Mouse (Mus musculus): ENCODE data around the gene Tmem108. TPM values are rescaled to one million over a fixed set of nuclear protein-coding genes. Genes with fewer than 3 reads are reported as not detected.

Gene Tmem108
- polyA plus RNA-seq, 1 experiment from 2014 or later: 14.2 TPM

DNA sequence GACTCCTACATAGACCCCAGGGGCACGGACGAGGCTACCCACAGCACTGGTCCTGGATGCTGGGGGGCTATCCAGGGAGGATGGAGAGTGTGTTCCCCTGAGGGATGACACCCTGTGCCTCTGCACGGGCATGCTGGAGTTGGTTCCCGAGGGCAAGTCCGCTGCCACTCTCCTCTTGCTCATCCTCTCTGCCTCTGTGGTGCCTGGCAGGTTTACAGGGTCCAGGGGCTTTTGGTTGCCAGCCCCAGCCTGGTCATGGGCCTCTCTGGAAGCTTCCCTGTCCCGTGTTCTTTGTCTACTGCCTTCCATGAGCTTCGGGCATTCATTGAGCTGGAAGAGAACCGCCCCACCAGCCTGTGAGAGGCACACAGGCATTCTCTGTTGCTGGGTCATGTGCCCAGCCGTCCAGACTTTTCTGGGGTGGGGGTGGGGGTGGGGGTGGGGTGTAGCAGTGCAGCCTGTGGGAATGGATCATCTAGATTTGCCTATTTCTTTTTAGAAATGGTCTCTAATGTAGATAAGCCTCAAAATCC is 281.5 kb downstream of the Tmem108 start, which contains the start of gene Bfsp2:
Gene Bfsp2 (minus strand): TSS at position 377 of the 533 bp plus-strand sequence.
- no peak for ATAC-seq (replicated peaks; ENCODE audit: insufficient number of reproducible peaks, low FRiP score, low TSS enrichment, low read depth)
- H3K4me1 ChIP-seq (ENCODE audit: control insufficient read depth, insufficient read depth, low read length): peaks cover 4% of the 10 kb centered on the region; the same call in 1 of the 2 replicates
- no peaks in the 10 kb centered on the region for H3K36me3 ChIP-seq (replicated peaks; ENCODE audit: control insufficient read depth, insufficient read depth, low read depth, low read length)
- WGBS: 87% methylated on average over 9 of the region's 9 CpGs
- no peaks in the 10 kb centered on the region for H3K27me3 ChIP-seq (ENCODE audit: control insufficient read depth, insufficient read depth, low read length)
- no peak for DNase-seq (ENCODE audit: low spot score)
- no peak within 1 kb of the TSS for H3K4me2 ChIP-seq (ENCODE audit: low read depth, low read length)
- no peak within 1 kb of the TSS for H3K9ac ChIP-seq (replicated peaks; ENCODE audit: low read length)
- H3K27ac ChIP-seq (replicated peaks; ENCODE audit: low read depth, low read length): no peak within 1 kb of the TSS
- H3K9me3 ChIP-seq (replicated peaks; ENCODE audit: control insufficient read depth, low read length): no peaks in the 10 kb centered on the region
- no peak within 1 kb of the TSS for H3K4me3 ChIP-seq (ENCODE audit: low read depth, low read length)

DNA sequence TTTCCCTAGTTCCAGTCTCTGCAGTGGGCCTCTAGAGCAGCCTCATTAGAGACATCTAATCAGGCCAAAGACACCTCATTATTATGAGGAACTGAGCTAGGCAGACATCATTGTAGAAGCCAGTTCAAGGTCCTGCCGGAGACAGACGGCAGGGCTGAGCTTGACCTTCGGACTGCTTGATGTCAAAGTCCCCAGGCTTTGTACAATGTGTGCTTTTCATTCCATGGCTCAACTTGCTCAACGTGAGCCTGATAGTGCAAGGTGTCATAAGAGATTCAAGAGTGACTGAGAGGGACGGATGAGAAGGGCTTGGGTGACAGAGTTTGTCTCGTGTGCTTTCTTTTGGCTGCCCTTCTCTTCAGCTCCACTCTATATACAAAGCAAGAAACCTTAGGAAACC is 286.2 kb downstream of the Tmem108 start:
- H3K4me1 ChIP-seq (ENCODE audit: control insufficient read depth, insufficient read depth, low read length): no peaks in the 10 kb centered on the region
- 79% methylated on average over 6 of the region's 6 CpGs for WGBS

DNA sequence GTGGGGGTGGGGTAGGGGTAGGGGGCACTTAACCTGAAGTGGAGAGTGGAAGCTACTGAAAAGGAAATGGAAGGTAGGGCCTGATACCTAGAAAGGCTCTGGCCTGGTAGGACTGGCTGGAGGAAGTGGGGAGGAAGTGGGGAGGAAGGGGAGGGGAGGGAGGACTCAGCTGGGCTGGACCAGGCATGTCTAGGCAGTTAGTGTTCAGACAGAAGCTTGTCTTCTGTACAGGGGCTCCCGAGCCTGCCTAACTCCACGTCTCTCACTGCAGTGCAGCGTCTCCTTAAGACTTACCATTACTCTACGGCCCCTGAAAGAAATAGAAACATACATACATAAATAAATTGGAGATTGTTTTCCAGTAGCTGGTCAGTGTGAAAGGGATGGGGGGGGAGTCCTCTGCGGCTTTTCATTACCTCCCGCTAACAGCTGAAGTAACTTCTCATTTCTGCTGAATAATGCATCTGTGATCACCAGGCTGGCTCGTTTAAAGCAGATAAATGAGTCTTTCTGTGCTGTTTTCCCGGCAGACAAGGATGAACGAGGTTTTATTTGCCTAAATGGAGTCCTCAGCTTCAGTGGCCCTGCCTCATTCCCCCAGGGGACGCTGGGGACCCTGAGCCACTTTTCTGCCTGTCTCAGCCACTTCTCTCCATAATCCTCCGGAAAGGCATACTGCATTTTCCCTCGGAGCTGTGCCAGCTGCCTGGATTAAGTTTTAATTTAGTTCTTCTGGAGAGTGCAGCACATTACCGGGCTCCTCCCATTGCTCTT is 287.5 kb downstream of the Tmem108 start:
- Histone ChIP-seq H3K9ac (replicated peaks; ENCODE audit: low read length) (no peak overlapping the region), H3K4me3 (ENCODE audit: low read depth, low read length) (no peak overlapping the region), H3K27ac (replicated peaks; ENCODE audit: low read depth, low read length) (no peak overlapping the region), H3K27me3 (ENCODE audit: control insufficient read depth, insufficient read depth, low read length) (no peaks in the 10 kb centered on the region), H3K4me1 (ENCODE audit: control insufficient read depth, insufficient read depth, low read length) (no peaks in the 10 kb centered on the region), H3K9me3 (replicated peaks; ENCODE audit: control insufficient read depth, low read length) (no peaks in the 10 kb centered on the region), H3K36me3 (replicated peaks; ENCODE audit: control insufficient read depth, insufficient read depth, low read depth, low read length) (no peaks in the 10 kb centered on the region), H3K4me2 (ENCODE audit: low read depth, low read length) (no peak overlapping the region; the same call in 1 of the 2 replicates)
- ATAC-seq (replicated peaks; ENCODE audit: insufficient number of reproducible peaks, low FRiP score, low TSS enrichment, low read depth): peak; percentile 63; the same call in 1 of the 2 replicates
- WGBS: 22% methylated on average over 13 of the region's 13 CpGs
- DNase-seq (ENCODE audit: low spot score): peak; percentile 49

More for the DNA sequence above, 286.2 kb downstream of the Tmem108 start:
- H3K27me3 ChIP-seq (ENCODE audit: control insufficient read depth, insufficient read depth, low read length): no peaks in the 10 kb centered on the region
- no peaks in the 10 kb centered on the region for H3K9me3 ChIP-seq (replicated peaks; ENCODE audit: control insufficient read depth, low read length)
- no peak overlapping the region for H3K9ac ChIP-seq (replicated peaks; ENCODE audit: low read length)
- no peak overlapping the region for H3K4me3 ChIP-seq (ENCODE audit: low read depth, low read length)
- no peak overlapping the region for H3K4me2 ChIP-seq (ENCODE audit: low read depth, low read length)
- DNase-seq (ENCODE audit: low spot score) (no peak), ATAC-seq (replicated peaks; ENCODE audit: insufficient number of reproducible peaks, low FRiP score, low TSS enrichment, low read depth) (no peak)
- no peaks in the 10 kb centered on the region for H3K36me3 ChIP-seq (replicated peaks; ENCODE audit: control insufficient read depth, insufficient read depth, low read depth, low read length)
- no peak overlapping the region for H3K27ac ChIP-seq (replicated peaks; ENCODE audit: low read depth, low read length)

DNA sequence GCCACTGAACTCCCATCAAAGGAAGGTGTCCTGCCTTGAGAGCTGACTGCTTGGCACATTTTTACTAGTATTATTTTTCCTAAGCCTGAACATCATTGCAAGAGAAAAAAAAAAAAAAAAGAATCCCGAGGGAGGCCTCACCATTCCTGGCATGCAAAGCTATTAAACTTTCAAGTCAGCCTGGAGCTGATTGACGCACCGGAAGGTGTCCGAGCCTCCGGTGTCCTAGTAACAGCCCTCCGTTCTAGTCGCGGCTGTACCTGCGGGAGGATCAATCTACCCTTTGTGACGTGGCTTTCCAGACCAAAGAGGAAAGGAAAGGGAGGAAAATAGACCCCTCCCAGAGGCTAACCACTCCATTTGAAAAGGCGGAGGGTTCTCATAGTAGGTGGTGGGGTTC is 289.9 kb downstream of the Tmem108 start:
- Histone ChIP-seq H3K4me3 (ENCODE audit: low read depth, low read length) (no peak overlapping the region), H3K36me3 (replicated peaks; ENCODE audit: control insufficient read depth, insufficient read depth, low read depth, low read length) (no peaks in the 10 kb centered on the region), H3K4me2 (ENCODE audit: low read depth, low read length) (no peak overlapping the region), H3K9me3 (replicated peaks; ENCODE audit: control insufficient read depth, low read length) (no peaks in the 10 kb centered on the region), H3K9ac (replicated peaks; ENCODE audit: low read length) (no peak overlapping the region), H3K27me3 (ENCODE audit: control insufficient read depth, insufficient read depth, low read length) (no peaks in the 10 kb centered on the region), H3K27ac (replicated peaks; ENCODE audit: low read depth, low read length) (no peak overlapping the region), H3K4me1 (ENCODE audit: control insufficient read depth, insufficient read depth, low read length) (no peaks in the 10 kb centered on the region)
- no peak for DNase-seq (ENCODE audit: low spot score)
- ATAC-seq (replicated peaks; ENCODE audit: insufficient number of reproducible peaks, low FRiP score, low TSS enrichment, low read depth): no peak
- 15% methylated on average over 11 of the region's 11 CpGs for WGBS

DNA sequence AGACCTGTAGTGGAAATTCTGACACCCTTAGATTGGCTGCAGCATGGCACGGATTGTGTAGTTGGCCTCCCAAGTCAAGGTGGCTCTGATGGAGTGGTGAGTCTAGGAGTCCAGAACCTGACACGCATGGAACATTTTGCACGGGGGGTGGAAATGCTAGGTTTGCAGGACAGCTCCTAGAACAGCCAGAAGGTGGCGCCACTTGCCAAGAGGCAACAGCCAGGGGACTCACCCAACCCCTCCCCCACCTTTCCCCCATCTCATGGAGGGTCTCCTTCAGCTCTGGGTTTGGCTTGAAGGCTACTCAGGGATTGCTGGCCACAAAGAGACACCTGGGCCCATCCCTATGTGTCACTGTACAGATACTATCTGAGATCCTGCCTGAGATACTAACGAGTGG is 292.1 kb downstream of the Tmem108 start:
- H3K27me3 ChIP-seq (ENCODE audit: control insufficient read depth, insufficient read depth, low read length): no peaks in the 10 kb centered on the region
- no peaks in the 10 kb centered on the region for H3K4me1 ChIP-seq (ENCODE audit: control insufficient read depth, insufficient read depth, low read length)
- H3K36me3 ChIP-seq (replicated peaks; ENCODE audit: control insufficient read depth, insufficient read depth, low read depth, low read length): no peaks in the 10 kb centered on the region
- H3K4me3 ChIP-seq (ENCODE audit: low read depth, low read length): no peak overlapping the region
- no peak overlapping the region for H3K9ac ChIP-seq (replicated peaks; ENCODE audit: low read length)
- ATAC-seq (replicated peaks; ENCODE audit: insufficient number of reproducible peaks, low FRiP score, low TSS enrichment, low read depth): no peak
- WGBS: 69% methylated on average over 5 of the region's 5 CpGs
- no peak overlapping the region for H3K27ac ChIP-seq (replicated peaks; ENCODE audit: low read depth, low read length)
- H3K4me2 ChIP-seq (ENCODE audit: low read depth, low read length): no peak overlapping the region
- no peak for DNase-seq (ENCODE audit: low spot score)
- H3K9me3 ChIP-seq (replicated peaks; ENCODE audit: control insufficient read depth, low read length): no peaks in the 10 kb centered on the region

DNA sequence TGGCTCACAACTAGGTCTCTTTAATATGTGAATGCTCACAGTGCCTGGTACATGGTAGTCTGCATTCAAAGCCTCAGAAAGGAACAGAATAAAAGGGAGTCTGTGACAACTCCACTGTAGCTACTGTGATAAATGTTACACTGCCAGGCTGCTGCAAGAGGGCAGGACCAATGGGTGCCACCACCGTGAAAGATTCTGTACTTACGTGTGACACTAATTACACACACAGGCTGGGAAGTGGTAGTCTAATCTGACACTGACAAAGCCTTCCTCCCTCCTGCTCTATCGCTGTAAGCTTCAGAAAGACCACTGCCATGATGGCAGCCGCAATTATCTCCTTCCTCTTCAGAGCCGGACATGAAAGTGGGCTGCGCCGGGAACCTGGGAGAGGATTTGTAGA is 292.7 kb downstream of the Tmem108 start:
- H3K27ac ChIP-seq (replicated peaks; ENCODE audit: low read depth, low read length): no peak overlapping the region
- H3K9ac ChIP-seq (replicated peaks; ENCODE audit: low read length): no peak overlapping the region
- H3K36me3 ChIP-seq (replicated peaks; ENCODE audit: control insufficient read depth, insufficient read depth, low read depth, low read length): no peaks in the 10 kb centered on the region
- no peaks in the 10 kb centered on the region for H3K4me1 ChIP-seq (ENCODE audit: control insufficient read depth, insufficient read depth, low read length)
- no peak overlapping the region for H3K4me3 ChIP-seq (ENCODE audit: low read depth, low read length)
- no peak for DNase-seq (ENCODE audit: low spot score)
- no peaks in the 10 kb centered on the region for H3K27me3 ChIP-seq (ENCODE audit: control insufficient read depth, insufficient read depth, low read length)
- 83% methylated on average over 7 of the region's 7 CpGs for WGBS
- no peak overlapping the region for H3K4me2 ChIP-seq (ENCODE audit: low read depth, low read length)
- ATAC-seq (replicated peaks; ENCODE audit: insufficient number of reproducible peaks, low FRiP score, low TSS enrichment, low read depth): no peak
- H3K9me3 ChIP-seq (replicated peaks; ENCODE audit: control insufficient read depth, low read length): no peaks in the 10 kb centered on the region

DNA sequence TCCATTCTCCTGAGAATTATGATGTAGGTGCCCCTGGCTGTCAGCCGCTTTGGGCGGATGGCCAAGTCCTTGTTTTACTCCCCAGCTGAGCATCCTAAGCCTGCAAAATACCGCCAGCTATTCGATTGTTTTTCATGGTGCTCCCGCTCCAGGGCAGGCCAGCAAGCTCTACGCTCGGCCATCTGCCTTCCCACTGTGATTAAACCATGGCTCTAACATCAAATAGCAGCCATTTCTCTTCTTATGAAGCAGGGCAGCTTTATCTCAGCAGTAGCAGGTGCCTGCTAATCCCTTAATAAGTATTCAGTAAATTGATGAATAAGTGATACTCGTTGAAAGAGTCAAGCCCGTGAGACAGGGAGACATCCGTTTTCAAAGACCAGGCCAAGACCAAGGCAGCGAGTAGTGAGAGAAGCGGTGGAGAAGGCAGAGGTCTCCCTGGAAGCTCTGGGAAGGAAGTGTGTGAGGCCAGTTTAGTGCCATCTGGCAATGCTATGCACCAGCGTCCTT is 295.9 kb downstream of the Tmem108 start:
- DNase-seq (ENCODE audit: low spot score): no peak
- Histone ChIP-seq H3K27me3 (ENCODE audit: control insufficient read depth, insufficient read depth, low read length) (no peaks in the 10 kb centered on the region), H3K9me3 (replicated peaks; ENCODE audit: control insufficient read depth, low read length) (no peaks in the 10 kb centered on the region), H3K4me1 (ENCODE audit: control insufficient read depth, insufficient read depth, low read length) (no peaks in the 10 kb centered on the region), H3K27ac (replicated peaks; ENCODE audit: low read depth, low read length) (no peak overlapping the region), H3K36me3 (replicated peaks; ENCODE audit: control insufficient read depth, insufficient read depth, low read depth, low read length) (no peaks in the 10 kb centered on the region), H3K9ac (replicated peaks; ENCODE audit: low read length) (no peak overlapping the region), H3K4me3 (ENCODE audit: low read depth, low read length) (no peak overlapping the region), H3K4me2 (ENCODE audit: low read depth, low read length) (no peak overlapping the region; the same call in 1 of the 2 replicates)
- 67% methylated on average over 13 of the region's 13 CpGs for WGBS
- ATAC-seq (replicated peaks; ENCODE audit: insufficient number of reproducible peaks, low FRiP score, low TSS enrichment, low read depth): no peak

DNA sequence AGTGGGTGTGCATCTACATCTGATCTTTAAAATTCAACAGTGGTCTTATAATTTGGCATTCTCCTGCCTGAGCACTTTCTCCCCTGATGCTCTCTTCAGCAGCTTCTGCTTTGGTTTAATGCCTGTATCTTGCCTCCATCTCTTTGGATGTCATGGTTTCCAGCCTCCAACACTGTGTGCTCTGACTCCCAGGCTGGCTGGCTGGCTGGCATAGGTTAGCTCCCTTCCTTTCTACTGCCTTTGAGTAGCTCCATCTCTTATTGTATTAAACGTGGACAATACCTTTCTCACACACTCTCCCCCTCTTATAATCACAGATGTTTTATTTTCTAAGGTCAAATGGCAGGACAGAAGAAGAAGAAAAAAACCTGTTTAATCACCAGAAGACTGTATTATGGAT is 296.3 kb downstream of the Tmem108 start:
- no peaks in the 10 kb centered on the region for H3K27me3 ChIP-seq (ENCODE audit: control insufficient read depth, insufficient read depth, low read length)
- H3K36me3 ChIP-seq (replicated peaks; ENCODE audit: control insufficient read depth, insufficient read depth, low read depth, low read length): no peaks in the 10 kb centered on the region
- no peak overlapping the region for H3K4me3 ChIP-seq (ENCODE audit: low read depth, low read length)
- no peak overlapping the region for H3K9ac ChIP-seq (replicated peaks; ENCODE audit: low read length)
- H3K27ac ChIP-seq (replicated peaks; ENCODE audit: low read depth, low read length): no peak overlapping the region
- H3K4me1 ChIP-seq (ENCODE audit: control insufficient read depth, insufficient read depth, low read length): no peaks in the 10 kb centered on the region
- whole genome bisulfite sequencing: 56% methylated on average over 1 of the region's 1 CpGs
- no peak overlapping the region; the same call in 1 of the 2 replicates for H3K4me2 ChIP-seq (ENCODE audit: low read depth, low read length)
- H3K9me3 ChIP-seq (replicated peaks; ENCODE audit: control insufficient read depth, low read length): no peaks in the 10 kb centered on the region
- ATAC-seq (replicated peaks; ENCODE audit: insufficient number of reproducible peaks, low FRiP score, low TSS enrichment, low read depth) (no peak), DNase-seq (ENCODE audit: low spot score) (no peak)
